Mouse (Mus musculus): ENCODE results near the gene Akr1c14.

DNA sequence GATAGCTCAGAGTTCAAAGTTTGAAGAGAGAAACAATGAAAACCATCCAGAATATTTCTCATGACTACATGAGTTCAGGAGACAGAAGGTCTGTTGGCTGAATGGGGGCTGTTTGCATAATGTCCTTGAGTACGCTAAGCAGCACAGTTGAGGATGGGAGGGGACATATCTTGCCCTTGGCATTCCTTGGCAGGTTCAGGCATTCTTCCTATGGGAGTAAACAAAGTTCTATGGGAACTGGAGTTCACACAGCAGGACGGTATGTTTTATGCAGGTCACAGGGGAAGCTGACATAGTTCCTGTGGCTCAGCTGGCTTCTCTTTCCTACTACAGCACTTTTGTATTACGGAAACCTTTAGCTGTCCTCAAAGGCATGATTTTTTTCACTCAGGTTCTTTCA, 6.6 kb downstream of the Akr1c14 start:
- TF ChIP-seq CTCF (IDR thresholded peaks at IDR 0.05; ENCODE audit: borderline replicate concordance, extremely low read depth, insufficient read depth, insufficient read length) (no peak), POLR2A (IDR thresholded peaks at IDR 0.05; ENCODE audit: borderline replicate concordance, extremely low read depth, insufficient read depth, insufficient read length, poor library complexity, severe bottlenecking) (no peak)

Data from brain, embryonic 14.5 days (tissue).